Mouse (Mus musculus) splenic B cell, adult 2 months (primary cell): ENCODE results near the gene Gpx2.

Source experiments
- DNase-seq: peaks from one replicate; pipeline ENCODE4 v3.0.0-alpha.2; 2011; ENCODE audit warnings: low read depth, low spot score
- H3K27me3 ChIP-seq: 2 replicates; pipeline ENCODE4 v1.6.1; 2012; ENCODE audit warnings: mild to moderate bottlenecking, low read length, moderate library complexity, mixed read lengths; ENCODE audit not compliant: control insufficient read depth, poor library complexity, insufficient read depth, severe bottlenecking
- H3K36me3 ChIP-seq: 2 replicates; pipeline ENCODE4 v1.6.1; 2012; ENCODE audit warnings: mild to moderate bottlenecking, low read length, moderate library complexity, mixed read lengths; ENCODE audit not compliant: control insufficient read depth, poor library complexity, insufficient read depth, severe bottlenecking

Gene Gpx2

DNA sequence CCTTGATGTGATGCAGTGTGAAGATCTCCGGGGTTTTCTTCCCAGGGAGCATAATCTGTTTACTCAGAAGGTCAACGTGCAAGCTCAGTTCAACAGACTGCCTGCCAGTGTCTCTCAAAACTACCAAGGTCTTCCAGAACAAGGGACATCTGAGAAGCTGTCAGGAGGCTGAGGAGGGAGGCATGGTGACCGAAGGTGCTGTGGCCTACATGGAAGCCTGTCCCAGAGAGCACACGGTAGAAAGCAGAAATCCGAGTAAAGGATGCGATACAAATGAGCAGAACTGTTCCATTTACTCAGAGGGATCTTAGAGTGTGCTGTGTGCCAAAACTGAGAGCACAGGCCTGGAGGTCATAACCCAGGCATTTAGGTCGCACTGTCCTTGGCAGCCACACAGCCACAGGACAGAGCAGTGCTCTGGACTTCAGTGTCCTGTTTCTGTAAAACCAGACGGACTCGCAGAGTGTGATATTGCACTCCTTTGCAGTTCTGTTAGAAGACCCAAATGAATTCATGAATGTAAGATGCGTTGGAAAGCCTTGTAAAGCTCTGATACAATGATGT lies 11.2 kb downstream of the Gpx2 start:
- DNase-seq: no peak
- Histone ChIP-seq H3K27me3 (no peaks in the 10 kb centered on the region), H3K36me3 (peaks cover 4% of the 10 kb centered on the region; the same call in 1 of the 2 replicates)

- peaks cover 5% of the 10 kb centered on the region; the same call in 1 of the 2 replicates for H3K36me3 ChIP-seq
- DNase-seq: no peak
- H3K27me3 ChIP-seq: no peaks in the 10 kb centered on the region
Observed at GRCm38 (mm10) chr12:76780639-76781468, 14.5 kb downstream of the Gpx2 start.

DNA sequence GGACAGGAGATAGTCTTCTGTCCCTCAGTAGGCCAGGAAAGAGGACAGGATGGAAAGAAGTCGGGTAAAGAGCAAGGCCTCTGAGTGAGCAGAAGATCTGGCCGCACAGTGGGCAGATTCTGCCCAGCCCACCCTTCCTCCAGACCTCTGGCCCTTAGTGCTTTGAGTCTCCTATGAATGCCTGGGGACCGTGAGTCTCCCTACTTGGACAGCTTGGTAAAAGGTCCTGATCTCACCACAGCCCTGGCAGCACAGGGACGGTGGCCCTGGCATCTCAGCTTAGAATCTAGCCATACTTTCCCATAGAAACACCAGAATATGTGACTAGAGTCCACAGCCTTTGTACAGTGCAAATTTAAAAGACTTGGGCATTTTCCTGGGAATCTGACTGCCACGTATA lies 15.4 kb downstream of the Gpx2 start:
- no peak for DNase-seq
- Histone ChIP-seq H3K36me3 (peaks cover 9% of the 10 kb centered on the region; the same call in 1 of the 2 replicates), H3K27me3 (no peaks in the 10 kb centered on the region)

GRCm38 (mm10) chr12:76778305-76779083 lies 16.9 kb downstream of the Gpx2 start:
- DNase-seq: peak; percentile 32
- Histone ChIP-seq H3K27me3 (no peaks in the 10 kb centered on the region), H3K36me3 (peaks cover 9% of the 10 kb centered on the region; the same call in 1 of the 2 replicates)

DNA sequence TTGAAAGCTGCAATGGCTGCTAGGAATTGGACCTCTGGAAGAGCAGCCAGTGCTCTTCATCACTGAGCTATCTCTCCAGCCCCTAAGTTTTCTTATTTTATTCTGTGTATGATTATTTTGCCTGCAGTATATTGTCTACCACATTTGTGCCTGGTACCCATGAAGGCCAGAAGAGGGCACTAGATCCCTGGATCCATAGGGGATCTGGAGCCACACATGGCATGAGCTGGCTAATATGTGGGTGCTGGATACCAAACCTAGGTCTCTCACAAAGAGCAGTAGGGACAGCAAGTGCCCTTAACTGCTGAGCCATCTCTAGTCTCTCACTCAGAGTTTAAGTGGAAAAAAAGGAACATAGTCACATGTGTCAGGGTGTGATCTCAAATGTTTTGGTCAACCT lies 17.5 kb downstream of the Gpx2 start:
- H3K36me3 ChIP-seq: peaks cover 9% of the 10 kb centered on the region; the same call in 1 of the 2 replicates
- no peak for DNase-seq

DNA sequence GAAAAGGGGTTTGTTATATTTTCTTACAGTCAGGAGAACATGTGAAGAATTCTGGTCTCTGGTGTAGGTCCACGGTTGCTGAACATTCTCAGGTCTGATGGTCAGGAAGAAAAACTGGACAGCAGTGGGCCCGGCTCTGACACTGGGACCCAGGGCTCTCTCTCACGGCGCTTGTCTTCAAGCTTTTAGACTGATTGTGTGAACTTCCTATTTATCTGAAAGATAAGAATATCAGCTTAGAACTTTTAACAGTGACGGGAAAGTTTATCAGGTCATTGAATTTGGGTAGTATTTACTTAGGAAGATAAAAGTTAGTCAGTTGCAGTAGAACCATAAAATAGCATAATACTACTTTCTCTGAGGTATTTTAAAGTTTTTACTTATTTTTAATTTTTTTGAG lies 18.5 kb downstream of the Gpx2 start:
- Histone ChIP-seq H3K36me3 (peaks cover 6% of the 10 kb centered on the region; the same call in 1 of the 2 replicates), H3K27me3 (no peaks in the 10 kb centered on the region)
- no peak for DNase-seq

More for the DNA sequence above, 17.5 kb downstream of the Gpx2 start:
- no peaks in the 10 kb centered on the region for H3K27me3 ChIP-seq

- Histone ChIP-seq H3K27me3 (no peaks in the 10 kb centered on the region), H3K36me3 (peaks cover 6% of the 10 kb centered on the region; the same call in 1 of the 2 replicates)
- no peak for DNase-seq
Observed at GRCm38 (mm10) chr12:76775132-76775531, 20.2 kb downstream of the Gpx2 start.

DNA sequence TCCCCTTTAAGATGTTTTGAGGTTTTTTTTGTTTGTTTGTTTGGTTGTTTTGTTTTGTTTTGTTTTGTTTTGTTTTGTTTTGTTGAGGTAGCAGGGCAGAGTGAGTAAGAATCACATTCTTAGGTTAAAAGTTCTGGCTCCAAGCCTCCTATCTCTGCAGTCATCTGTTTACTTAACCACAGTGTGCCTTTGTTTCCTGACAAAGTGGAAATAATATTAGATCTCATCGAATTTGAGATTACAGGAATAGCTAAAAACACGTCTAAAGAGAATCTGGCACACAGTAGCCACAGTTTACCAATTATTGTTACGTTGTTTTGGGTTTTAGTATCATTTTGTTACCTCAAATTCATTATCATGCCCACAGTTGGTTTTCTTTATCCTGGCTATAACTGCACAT lies 20.7 kb downstream of the Gpx2 start:
- Histone ChIP-seq H3K36me3 (peaks cover 6% of the 10 kb centered on the region; the same call in 1 of the 2 replicates), H3K27me3 (no peaks in the 10 kb centered on the region)
- DNase-seq: no peak

- no peak for DNase-seq
- Histone ChIP-seq H3K36me3 (peaks cover 4% of the 10 kb centered on the region; the same call in 1 of the 2 replicates), H3K27me3 (no peaks in the 10 kb centered on the region)
Observed at GRCm38 (mm10) chr12:76771540-76771939, 23.8 kb downstream of the Gpx2 start.

- H3K27me3 ChIP-seq: no peaks in the 10 kb centered on the region
- no peak for DNase-seq
Observed at GRCm38 (mm10) chr12:76770841-76771500, 24.4 kb downstream of the Gpx2 start.

DNA sequence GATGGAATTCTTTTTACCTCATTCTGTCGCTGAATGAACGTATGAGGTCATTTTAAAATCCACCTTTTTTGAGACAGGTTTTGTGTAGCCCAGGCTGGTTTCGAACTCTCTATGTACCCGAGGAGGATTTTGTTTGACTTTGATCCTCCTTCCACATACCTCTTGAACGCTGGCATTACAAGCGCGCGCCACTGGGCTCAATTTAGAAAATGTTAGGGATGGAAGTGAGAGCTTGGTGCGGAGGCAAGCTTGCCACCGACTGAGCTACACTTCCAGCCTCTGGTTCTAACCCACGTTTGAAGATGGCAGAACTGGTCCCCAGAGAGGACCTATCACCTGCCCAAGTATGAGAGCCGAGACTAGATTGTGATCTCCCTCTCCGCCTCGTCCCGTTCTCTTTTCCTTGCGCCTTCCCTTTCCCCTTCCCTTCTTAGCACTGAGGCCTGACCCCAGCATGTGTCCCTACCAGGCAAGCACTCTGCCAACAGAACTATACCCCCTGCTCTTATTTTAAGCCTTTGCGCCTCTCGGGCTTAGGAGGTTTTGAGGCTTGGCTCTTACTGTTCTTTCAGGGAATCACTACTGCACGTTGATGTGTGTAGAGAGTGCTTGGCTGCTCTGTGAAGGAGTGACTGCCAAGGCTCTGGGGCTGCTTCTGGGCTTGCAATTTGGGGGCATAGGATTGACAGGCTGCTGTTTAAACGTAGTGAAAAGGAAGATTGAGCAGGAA lies 29.3 kb downstream of the Gpx2 start:
- no peak for DNase-seq
- no peaks in the 10 kb centered on the region for H3K36me3 ChIP-seq
- H3K27me3 ChIP-seq: no peaks in the 10 kb centered on the region

More at GRCm38 (mm10) chr12:76770841-76771500, 24.4 kb downstream of the Gpx2 start:
- H3K36me3 ChIP-seq: peaks cover 4% of the 10 kb centered on the region; the same call in 1 of the 2 replicates

DNA sequence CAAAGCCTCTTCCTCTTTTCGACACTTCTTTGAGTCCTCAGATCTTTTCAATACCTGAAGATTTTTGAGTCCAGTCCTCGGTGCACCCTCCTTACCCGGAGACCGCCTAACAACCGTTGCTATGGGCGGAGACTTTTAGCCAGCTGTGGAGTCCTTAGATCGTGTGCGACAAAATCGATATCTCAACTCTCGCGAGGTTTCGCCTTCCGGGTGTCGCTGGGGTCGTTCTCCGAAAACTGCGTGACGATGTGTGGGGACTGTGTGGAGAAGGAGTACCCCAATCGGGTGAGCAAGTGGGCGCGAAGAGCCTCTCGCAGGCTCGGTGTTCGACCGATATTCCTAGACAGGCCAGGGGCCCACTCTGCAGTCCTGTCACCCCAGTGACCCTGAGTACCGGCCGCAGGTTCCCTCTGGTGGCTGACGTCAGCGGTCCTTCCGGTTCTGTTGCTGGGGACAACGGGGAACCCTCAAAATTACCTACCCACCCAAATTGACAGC lies 30.0 kb downstream of the Gpx2 start, which contains the start of the genes Churc1 and Fntb:
Gene Churc1 (plus strand): TSS at position 185 of the 498 bp plus-strand sequence.
Gene Fntb (plus strand): TSS at position 236 of the 498 bp plus-strand sequence.
- no peaks in the 10 kb centered on the region for H3K27me3 ChIP-seq
- H3K36me3 ChIP-seq: no peaks in the 10 kb centered on the region
- peak; percentile 100 for DNase-seq

- DNase-seq: peak; percentile 72
- H3K36me3 ChIP-seq: no peaks in the 10 kb centered on the region
Observed at GRCm38 (mm10) chr12:76752652-76753318, 42.6 kb downstream of the Gpx2 start.

More at GRCm38 (mm10) chr12:76752652-76753318, 42.6 kb downstream of the Gpx2 start:
- no peaks in the 10 kb centered on the region for H3K27me3 ChIP-seq
